Comparison of ENCODE assay signal across 29 mouse cellular contexts in the genomic region with DNA sequence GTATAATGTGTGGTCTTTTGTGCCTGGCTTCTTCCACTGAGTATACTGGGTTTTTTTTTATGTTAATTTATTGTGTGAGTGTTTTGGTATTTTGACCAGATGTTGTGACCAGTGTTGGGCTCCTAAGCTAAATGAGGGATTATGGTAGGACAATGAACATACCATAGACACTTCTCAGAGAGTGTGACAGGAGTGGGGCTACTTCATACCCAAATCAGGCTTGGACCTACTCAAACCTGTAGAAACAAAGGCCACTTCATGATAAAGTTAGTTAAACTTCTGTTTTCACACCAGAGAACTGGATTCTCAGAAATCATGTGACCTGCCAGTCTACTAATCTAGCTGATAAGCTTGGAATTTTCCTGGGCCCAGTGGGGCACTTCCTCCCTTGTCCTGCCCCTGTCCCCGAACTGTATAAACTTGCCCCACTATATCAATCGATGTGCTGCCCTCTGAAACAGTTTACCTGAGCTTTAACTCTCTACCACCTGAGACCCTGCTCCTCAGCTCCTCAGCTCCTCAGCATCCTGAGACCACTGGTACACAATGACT. TPM values are rescaled to one million over a fixed set of nuclear protein-coding genes. Genes with fewer than 3 reads are reported as not detected.
A peak's percentile ranks its signal among the peaks of the same experiment; 100 is the strongest.
DNase-seq lines count a peak whose midpoint lies in the region; ATAC-seq and TF ChIP-seq lines count a peak whose summit lies in the region.
"Had no signal": no experiment of that assay in that cellular context is flagged by ENCODE, and none has a peak within 500 bp of the region (broad histone marks: within the 10 kb centered on the region; RNA-seq: fewer than 3 reads in every experiment).

No protein-coding gene starts in this region.

- TF ChIP-seq RAD21 in MEL (IDR thresholded peaks at IDR 0.05; ENCODE audit: low read depth, low read length), result no peak

- no peak for TF ChIP-seq CTCF in lung, embryonic 14.5 days (IDR thresholded peaks at IDR 0.05; ENCODE audit: low read depth)
- no peak for TF ChIP-seq CTCF in MEL (IDR thresholded peaks at IDR 0.05 in 2 of 3, conservative IDR thresholded peaks at IDR 0.05 in 1 of 3; ENCODE audit: control insufficient read depth in 1 of 3, insufficient read depth in 1 of 3, low read depth in 2 of 3, low read length in 3 of 3, poor library complexity in 1 of 3, severe bottlenecking in 1 of 3)
- no peak for TF ChIP-seq CTCF in intestine, postnatal 0 days (IDR thresholded peaks at IDR 0.05; ENCODE audit: low read depth)
- no peak for TF ChIP-seq CTCF in liver, postnatal 0 days (IDR thresholded peaks at IDR 0.05; ENCODE audit: low read depth)

- H3K27ac ChIP-seq in lung, embryonic 14.5 days (ENCODE audit: low read depth), result 0 out of 2 replicates have a peak overlapping the region, but pooled peaks have one; percentile 5
- no peak overlapping the region for H3K27ac ChIP-seq in MEL (ENCODE audit: control insufficient read depth, low read depth, low read length)
- no peak overlapping the region for H3K27ac ChIP-seq in intestine, postnatal 0 days (ENCODE audit: low read depth, low read length)
- H3K27ac ChIP-seq in stomach, embryonic 16.5 days (ENCODE audit: low read length), result no peak overlapping the region
- H3K27ac ChIP-seq in liver, postnatal 0 days (ENCODE audit: low read depth), result no peak overlapping the region
- H3K27ac ChIP-seq: forebrain, embryonic 10.5 days; forebrain, embryonic 13.5 days; gastrocnemius, adult 2 months; hindbrain, embryonic 12.5 days; hindbrain, embryonic 15.5 days had no signal

- no peak overlapping the region for H3K4me3 ChIP-seq in lung, embryonic 14.5 days (ENCODE audit: low read depth, low read length)
- H3K4me3 ChIP-seq in MEL (ENCODE audit: control insufficient read depth in 1 of 2, insufficient read depth in 1 of 2, low read depth in 2 of 2, low read length in 2 of 2), result no peak overlapping the region
- H3K4me3 ChIP-seq in intestine, postnatal 0 days (ENCODE audit: low read depth, low read length), result no peak overlapping the region
- H3K4me3 ChIP-seq in stomach, embryonic 16.5 days (replicated peaks; ENCODE audit: low read length), result no peak overlapping the region
- no peak overlapping the region for H3K4me3 ChIP-seq in liver, postnatal 0 days (ENCODE audit: low read depth, low read length)
- H3K4me3 ChIP-seq: forebrain, embryonic 10.5 days; forebrain, embryonic 13.5 days; gastrocnemius, adult 2 months; hindbrain, embryonic 12.5 days; hindbrain, embryonic 15.5 days had no signal

- H3K9ac ChIP-seq in lung, embryonic 14.5 days, result no peak overlapping the region
- H3K9ac ChIP-seq in MEL (ENCODE audit: control insufficient read depth, low read depth, low read length, poor library complexity, severe bottlenecking), result no peak overlapping the region
- H3K9ac ChIP-seq in intestine, postnatal 0 days (ENCODE audit: low read depth, low read length), result no peak overlapping the region
- no peak overlapping the region for H3K9ac ChIP-seq in stomach, embryonic 16.5 days (ENCODE audit: low read length)
- no peak overlapping the region for H3K9ac ChIP-seq in liver, postnatal 0 days (replicated peaks)
- H3K9ac ChIP-seq: forebrain, embryonic 13.5 days; hindbrain, embryonic 12.5 days; hindbrain, embryonic 15.5 days had no signal

- H3K79me2 ChIP-seq in MEL (ENCODE audit: control insufficient read depth, insufficient read depth, low read length, poor library complexity), result no peaks in the 10 kb centered on the region

- no peaks in the 10 kb centered on the region for H3K9me3 ChIP-seq in lung, embryonic 14.5 days (ENCODE audit: low read depth, low read length)
- H3K9me3 ChIP-seq in MEL (replicated peaks; ENCODE audit: insufficient read depth, low read length), result no peaks in the 10 kb centered on the region
- no peaks in the 10 kb centered on the region for H3K9me3 ChIP-seq in intestine, postnatal 0 days (ENCODE audit: control insufficient read depth)
- no peaks in the 10 kb centered on the region for H3K9me3 ChIP-seq in stomach, embryonic 16.5 days (replicated peaks; ENCODE audit: control insufficient read depth, low read length)
- no peaks in the 10 kb centered on the region for H3K9me3 ChIP-seq in liver, postnatal 0 days (ENCODE audit: low read length)
- H3K9me3 ChIP-seq: forebrain, embryonic 10.5 days; forebrain, embryonic 13.5 days; hindbrain, embryonic 12.5 days; hindbrain, embryonic 15.5 days had no signal

- 19% methylated on average over 2 of the region's 2 CpGs for WGBS in lung, embryonic 14.5 days
- 31% methylated on average over 2 of the region's 2 CpGs for whole genome bisulfite sequencing in intestine, postnatal 0 days
- WGBS in stomach, embryonic 16.5 days, result 37% methylated on average over 2 of the region's 2 CpGs
- 24% methylated on average over 2 of the region's 2 CpGs for WGBS in liver, postnatal 0 days (ENCODE audit: insufficient replicate concordance)

- ATAC-seq in lung, embryonic 14.5 days (ENCODE audit: insufficient read depth), result no peak
- 0 out of 2 replicates have a peak, but pooled peaks have one; percentile 56 for ATAC-seq in intestine, postnatal 0 days
- ATAC-seq in stomach, embryonic 16.5 days (ENCODE audit: insufficient read depth, low FRiP score), result peak; percentile 72; the same call in 1 of the 2 replicates
- no peak for ATAC-seq in liver, postnatal 0 days
- ATAC-seq: forebrain, embryonic 13.5 days; forebrain, embryonic 16.5 days; Patski had no signal

- no peak for TF ChIP-seq POLR2A in MEL (IDR thresholded peaks at IDR 0.05; ENCODE audit: control insufficient read depth in 1 of 2, insufficient read depth in 1 of 2, low read depth in 1 of 2, low read length in 2 of 2, poor library complexity in 1 of 2)

- no peak overlapping the region for H3K4me2 ChIP-seq in lung, embryonic 14.5 days
- H3K4me2 ChIP-seq in intestine, postnatal 0 days (replicated peaks; ENCODE audit: low read depth), result no peak overlapping the region
- H3K4me2 ChIP-seq in stomach, embryonic 16.5 days (ENCODE audit: low read depth, low read length), result no peak overlapping the region
- H3K4me2 ChIP-seq in liver, postnatal 0 days (ENCODE audit: low read depth, low read length), result no peak overlapping the region
- H3K4me2 ChIP-seq: forebrain, embryonic 13.5 days; heart, embryonic 11.5 days; hindbrain, embryonic 12.5 days; hindbrain, embryonic 15.5 days had no signal

- no peaks in the 10 kb centered on the region for H3K27me3 ChIP-seq in lung, embryonic 14.5 days (ENCODE audit: insufficient read depth, low read length)
- H3K27me3 ChIP-seq in MEL (ENCODE audit: control insufficient read depth in 1 of 2, insufficient read depth in 2 of 2, low read length in 2 of 2), result no peaks in the 10 kb centered on the region
- no peaks in the 10 kb centered on the region for H3K27me3 ChIP-seq in intestine, postnatal 0 days (replicated peaks; ENCODE audit: control insufficient read depth, insufficient read depth, low read length)
- no peaks in the 10 kb centered on the region for H3K27me3 ChIP-seq in stomach, embryonic 16.5 days (ENCODE audit: control insufficient read depth, insufficient read depth, low read length)
- H3K27me3 ChIP-seq in liver, postnatal 0 days (ENCODE audit: insufficient read depth, low read length), result no peaks in the 10 kb centered on the region
- H3K27me3 ChIP-seq: forebrain, embryonic 13.5 days; hindbrain, embryonic 12.5 days; hindbrain, embryonic 15.5 days; Patski had no signal

- peak; percentile 28 for DNase-seq in lung, embryonic 14.5 days
- no peak for DNase-seq in lung, postnatal 4 days
- DNase-seq in MEL (ENCODE audit: low read depth, low spot score), result no peak
- no peak for DNase-seq in kidney, postnatal 4 days
- no peak for DNase-seq in cerebellum, postnatal 14 days
- no peak for DNase-seq in liver, postnatal 0 days
- DNase-seq: adrenal gland, postnatal 10 days; adrenal gland, postnatal 36 days; cerebellum, adult 18-20 months; cerebellum, adult 9-10 months; gastrocnemius, adult 2 months; gastrocnemius, postnatal 14 days; heart, adult 11 months had no signal

- no peak for TF ChIP-seq EP300 in MEL (IDR thresholded peaks at IDR 0.05; ENCODE audit: low read depth in 1 of 2, low read length in 2 of 2)
- TF ChIP-seq EP300 in liver, postnatal 0 days (IDR thresholded peaks at IDR 0.05; ENCODE audit: low read depth), result no peak

- H3K4me1 ChIP-seq in lung, embryonic 14.5 days (ENCODE audit: insufficient read depth), result no peaks in the 10 kb centered on the region
- H3K4me1 ChIP-seq in MEL (ENCODE audit: control insufficient read depth in 1 of 2, insufficient read depth in 2 of 2, low read length in 2 of 2), result peaks cover 0 to 2% of the 10 kb centered on the region in 2 experiments; a peak in 2 of 4 replicates
- no peaks in the 10 kb centered on the region for H3K4me1 ChIP-seq in intestine, postnatal 0 days (replicated peaks; ENCODE audit: control insufficient read depth, insufficient read depth, low read length)
- peaks cover 3% of the 10 kb centered on the region; the same call in 1 of the 2 replicates for H3K4me1 ChIP-seq in stomach, embryonic 16.5 days (ENCODE audit: control insufficient read depth, insufficient read depth, low read length)
- no peaks in the 10 kb centered on the region for H3K4me1 ChIP-seq in liver, postnatal 0 days (ENCODE audit: insufficient read depth)
- H3K4me1 ChIP-seq: forebrain, embryonic 10.5 days; forebrain, embryonic 13.5 days; hindbrain, embryonic 12.5 days; hindbrain, embryonic 15.5 days had no signal

- H3K36me3 ChIP-seq in lung, embryonic 14.5 days (ENCODE audit: insufficient read depth), result no peaks in the 10 kb centered on the region
- peaks cover 0 to 4% of the 10 kb centered on the region in 2 experiments; a peak in 2 of 4 replicates for H3K36me3 ChIP-seq in MEL (ENCODE audit: control insufficient read depth in 1 of 2, insufficient read depth in 2 of 2, low read length in 2 of 2)
- no peaks in the 10 kb centered on the region for H3K36me3 ChIP-seq in intestine, postnatal 0 days (ENCODE audit: control insufficient read depth, insufficient read depth)
- H3K36me3 ChIP-seq in stomach, embryonic 16.5 days (ENCODE audit: control insufficient read depth, insufficient read depth, low read length), result no peaks in the 10 kb centered on the region
- no peaks in the 10 kb centered on the region for H3K36me3 ChIP-seq in liver, postnatal 0 days (replicated peaks; ENCODE audit: insufficient read depth, low read length)
- H3K36me3 ChIP-seq: forebrain, embryonic 10.5 days; hindbrain, embryonic 12.5 days; hindbrain, embryonic 15.5 days had no signal

RNA-seq across cellular contexts. Expression of gene Dcbld1, which starts 18.1 kb away (rescaled TPM):
- 23.4 and 24.5 TPM in 2 replicates for polyA plus RNA-seq in lung, embryonic 14.5 days (2014; fragmentation: Nextera tagmentation; extraction: Ambion mirVana)
- 4.0 and 4.5 TPM in 2 replicates for total RNA-seq in MEL (2012; rRNA removed)
- 1 to 10 TPM in 1 of 2 experiments, not detected in 1; 7.1 TPM for polyA plus RNA-seq in MEL (2012; ENCODE audit: insufficient read depth in 1 of 2, insufficient read length in 2 of 2, low read depth in 1 of 2, low replicate concordance in 2 of 2, missing spikeins in 1 of 2)
- polyA plus RNA-seq in intestine, postnatal 0 days (2015; fragmentation: Nextera tagmentation; extraction: Ambion mirVana), result 36.7 and 37.3 TPM in 2 replicates
- polyA plus RNA-seq in stomach, embryonic 16.5 days (2015; fragmentation: Nextera tagmentation; extraction: Ambion mirVana), result 33.2 and 36.6 TPM in 2 replicates
- polyA plus RNA-seq in liver, postnatal 0 days (2015; fragmentation: Nextera tagmentation; extraction: Ambion mirVana), result 5.1 and 7.4 TPM in 2 replicates

RNA-seq across cellular contexts. Expression of gene Ros1, which starts 20.3 kb away (rescaled TPM):
- 0.07 TPM in 2 replicates for polyA plus RNA-seq in lung, embryonic 14.5 days (2014; fragmentation: Nextera tagmentation; extraction: Ambion mirVana)
- total RNA-seq in MEL (2012; rRNA removed), result not detected in 2 replicates
- not detected for polyA plus RNA-seq in MEL (2012; ENCODE audit: insufficient read depth in 1 of 2, insufficient read length in 2 of 2, low read depth in 1 of 2, low replicate concordance in 2 of 2, missing spikeins in 1 of 2)
- 7.8 and 9.5 TPM in 2 replicates for polyA plus RNA-seq in intestine, postnatal 0 days (2015; fragmentation: Nextera tagmentation; extraction: Ambion mirVana)
- polyA plus RNA-seq in stomach, embryonic 16.5 days (2015; fragmentation: Nextera tagmentation; extraction: Ambion mirVana), result 0.92 and 1.2 TPM in 2 replicates
- not detected in 2 replicates for polyA plus RNA-seq in liver, postnatal 0 days (2015; fragmentation: Nextera tagmentation; extraction: Ambion mirVana)
- total RNA-seq: adrenal gland, adult 18-20 months; heart, postnatal 25 days; hematopoietic stem cell, adult 5-6 weeks had no signal
- polyA plus RNA-seq: embryonic facial prominence, embryonic 11.5 days; forebrain, embryonic 10.5 days; forebrain, embryonic 13.5 days; forebrain, embryonic 16.5 days; frontal cortex, adult 2 months; heart, embryonic 11.5 days; heart, embryonic 14.5 days; heart, postnatal 0 days; hindbrain, embryonic 12.5 days; hindbrain, embryonic 15.5 days had no signal

Comparison
In these comparisons a context has a peak if more than half of its experiments do, and no peak if none do; other contexts are left out.
1. ATAC-seq: peak in intestine, postnatal 0 days (single experiment) and stomach, embryonic 16.5 days (single experiment); none in lung, embryonic 14.5 days (single experiment) and liver, postnatal 0 days (single experiment).